Mouse (Mus musculus) liver (tissue): ENCODE results near the gene Defa17.
"Not testable (repeated sequence)": the region's sequence is repeated elsewhere in the genome, so short reads cannot be mapped to it uniquely, and the experiment has no call there.

Experiments
- DNase-seq: peaks from one replicate; pipeline ENCODE4 v3.0.0-alpha.2; 2020; ENCODE audit warnings: mixed read lengths

Defa17 gene

DNA sequence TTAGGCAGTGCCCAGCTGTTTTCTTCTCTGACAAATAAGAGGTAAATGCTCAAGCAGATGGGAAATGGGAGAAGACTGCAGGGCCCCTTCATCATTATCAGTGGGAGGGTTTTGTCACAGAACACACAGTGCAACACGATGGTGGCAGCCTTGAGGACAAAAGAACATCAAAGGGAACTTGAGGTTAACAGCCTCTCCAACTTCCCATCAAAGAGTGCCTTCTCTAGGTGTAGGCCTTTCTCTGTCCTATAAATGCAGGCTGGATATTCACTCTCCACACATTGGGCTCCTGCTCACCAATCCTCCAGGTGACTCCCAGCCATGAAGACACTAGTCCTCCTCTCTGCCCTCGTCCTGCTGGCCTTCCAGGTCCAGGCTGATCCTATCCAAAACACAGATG is at the start of gene Defa17:
Gene Defa17 (plus strand): TSS at position 301 of the 400 bp plus-strand sequence.
- not testable (repeated sequence) for DNase-seq

DNA sequence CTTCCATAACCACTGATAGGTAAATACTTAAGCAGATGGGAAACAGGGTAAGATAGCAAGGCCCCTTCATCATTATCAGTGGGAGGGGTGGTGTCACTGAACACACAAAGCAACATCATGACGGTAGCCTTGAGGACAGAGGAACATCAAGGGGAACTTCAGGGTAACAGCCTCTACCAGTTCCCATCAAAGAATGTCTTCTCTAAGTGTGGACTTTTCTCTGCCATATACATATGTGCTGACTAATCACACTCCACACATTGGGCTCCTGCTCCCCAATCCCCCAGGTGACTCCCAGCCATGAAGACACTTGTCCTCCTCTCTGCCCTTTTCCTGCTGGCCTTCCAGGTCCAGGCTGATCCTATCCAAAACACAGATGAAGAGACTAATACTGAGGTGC is 37.7 kb upstream of the Defa17 start, which contains the start of gene Defa26:
Gene Defa26 (plus strand): TSS at position 301 of the 400 bp plus-strand sequence.
- not testable (repeated sequence) for DNase-seq

DNA sequence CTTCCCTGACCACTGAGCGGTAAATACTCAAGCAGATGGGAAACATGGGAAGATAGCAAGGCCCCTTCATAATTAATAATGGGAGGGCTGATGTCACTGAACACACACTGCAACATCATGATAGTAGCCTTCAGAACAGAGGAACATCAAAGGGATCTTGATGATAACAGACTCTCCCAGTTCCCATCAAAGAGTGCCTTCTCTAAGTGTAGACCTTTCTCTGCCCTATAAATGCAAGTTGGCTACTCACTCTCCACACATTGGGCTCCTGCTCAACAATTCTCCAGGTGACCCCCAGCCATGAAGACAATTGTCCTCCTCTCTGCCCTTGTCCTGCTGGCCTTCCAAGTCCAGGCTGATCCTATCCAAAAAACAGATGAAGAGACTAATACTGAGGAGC is 9.9 kb downstream of the Defa17 start, which contains the start of gene Defa34:
Gene Defa34 (plus strand): TSS at position 301 of the 400 bp plus-strand sequence.
- DNase-seq = not testable (repeated sequence)

DNA sequence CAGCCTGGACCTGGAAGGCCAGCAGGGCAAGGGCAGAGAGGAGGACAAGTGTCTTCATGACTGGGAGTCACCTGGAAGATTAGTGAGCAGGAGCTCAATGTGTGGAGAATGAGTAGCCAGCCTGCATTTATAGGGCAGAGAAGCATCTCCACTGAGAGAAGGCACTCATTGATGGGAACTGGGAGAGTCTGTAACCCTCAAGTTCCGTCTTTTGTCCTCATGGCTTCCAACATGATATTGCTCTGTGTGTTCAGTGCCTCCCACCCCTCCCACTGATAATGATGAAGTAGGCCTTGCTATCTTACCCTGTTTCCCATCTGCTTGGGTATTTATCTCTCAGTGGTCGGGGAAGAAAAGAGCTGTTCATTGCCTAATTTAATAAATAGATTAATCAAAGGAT is 48.0 kb downstream of the Defa17 start, which contains the start of gene AY761184:
Gene AY761184 (minus strand): TSS at position 101 of the 400 bp plus-strand sequence.
- DNase-seq = not testable (repeated sequence)
